Mouse (Mus musculus) lung, postnatal 0 days (tissue): Measurements from ENCODE around the gene Pde8b.

Experiments used
- CTCF ChIP-seq: IDR thresholded peaks from 2 replicates; pipeline ENCODE4 v1.5.1; 2016; ENCODE audit warnings: antibody characterized with exemption, mild to moderate bottlenecking
- EP300 ChIP-seq: IDR thresholded peaks from 2 replicates; pipeline ENCODE4 v1.6.1; 2016; ENCODE audit warnings: antibody characterized with exemption, mild to moderate bottlenecking, control low read depth

DNA sequence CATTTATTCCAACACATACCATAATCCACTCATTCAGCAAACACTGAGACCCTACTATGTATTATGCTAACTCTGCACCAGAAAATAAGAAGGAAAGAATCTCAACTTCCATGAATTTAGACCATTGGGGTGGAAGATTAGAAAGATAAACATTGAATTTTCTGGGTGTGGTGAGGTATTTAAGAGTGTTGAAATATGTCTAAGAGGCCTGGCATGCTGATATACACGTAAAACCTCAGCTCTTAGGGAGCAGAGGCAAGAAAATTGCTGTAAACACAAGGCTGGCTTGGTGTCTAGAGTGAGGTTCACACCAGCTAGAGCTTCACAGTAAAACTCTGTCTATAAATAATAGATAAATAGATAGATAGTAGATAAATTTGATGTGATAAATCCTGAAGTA lies 19.8 kb downstream of the Pde8b start:
- TF ChIP-seq CTCF (no peak), EP300 (peak; percentile 97)
